Mouse (Mus musculus) CH12.LX (cell line): Measurements from ENCODE around the gene Cd93.

Source experiments
- CHD2 ChIP-seq: IDR thresholded peaks from 2 replicates; pipeline ENCODE4 v1.6.1; 2011; ENCODE audit warnings: low read length, improper control_type of control experiment
- CTCF ChIP-seq, 2 experiments: IDR thresholded peaks in 1 of 2; conservative IDR thresholded peaks in 1 of 2; 2 replicates each; pipeline ENCODE4 v1.5.1; 2011 to 2012; ENCODE audit warnings: low read depth in 2 of 2, low read length in 2 of 2, improper control_type of control experiment in 1 of 2, inconsistent platforms in 1 of 2, mild to moderate bottlenecking in 1 of 2, moderate library complexity in 1 of 2
- ELF1 ChIP-seq: IDR thresholded peaks from 2 replicates; pipeline ENCODE4 v1.6.1; 2014; ENCODE audit warnings: low read depth, mild to moderate bottlenecking, inconsistent platforms, low read length, improper control_type of control experiment
- EP300 ChIP-seq: IDR thresholded peaks from 2 replicates; pipeline ENCODE4 v1.6.1; 2011; ENCODE audit warnings: low read length, improper control_type of control experiment
- JUND ChIP-seq: conservative IDR thresholded peaks from 2 replicates; pipeline ENCODE4 v1.6.1; 2011; ENCODE audit warnings: low read depth, low read length, improper control_type of control experiment
- MAFK ChIP-seq: IDR thresholded peaks from 2 replicates; pipeline ENCODE4 v1.6.1; 2011; ENCODE audit warnings: low read length, improper control_type of control experiment; ENCODE audit not compliant: insufficient replicate concordance
- MAX ChIP-seq: IDR thresholded peaks from 2 replicates; pipeline ENCODE4 v1.6.1; 2011; ENCODE audit warnings: low read length, improper control_type of control experiment
- POLR2A ChIP-seq: IDR thresholded peaks from 2 replicates; pipeline ENCODE4 v1.6.1; 2011; ENCODE audit warnings: low read depth, mild to moderate bottlenecking, improper control_type of control experiment, low read length
- RCOR1 ChIP-seq: conservative IDR thresholded peaks from 2 replicates; pipeline ENCODE4 v1.6.1; 2012; ENCODE audit warnings: low read depth, mild to moderate bottlenecking, inconsistent platforms, low read length, improper control_type of control experiment
- TBP ChIP-seq: conservative IDR thresholded peaks from 2 replicates; pipeline ENCODE4 v1.6.1; 2011; ENCODE audit warnings: low read depth, low read length, improper control_type of control experiment
- TCF12 ChIP-seq: IDR thresholded peaks from 2 replicates; pipeline ENCODE4 v1.6.1; 2014; ENCODE audit warnings: low read depth, mild to moderate bottlenecking, inconsistent platforms, low read length, improper control_type of control experiment
- USF1 ChIP-seq: IDR thresholded peaks from 2 replicates; pipeline ENCODE4 v1.6.1; 2014; ENCODE audit warnings: low read depth, mild to moderate bottlenecking, inconsistent platforms, low read length, improper control_type of control experiment
- ZMIZ1 ChIP-seq: IDR thresholded peaks from 2 replicates; pipeline ENCODE4 v1.6.1; 2012; ENCODE audit warnings: low read depth, mild to moderate bottlenecking, inconsistent platforms, low read length, improper control_type of control experiment
- ZNF384 ChIP-seq: IDR thresholded peaks from 2 replicates; pipeline ENCODE4 v1.6.1; 2012; ENCODE audit warnings: low read depth, low read length, improper control_type of control experiment, inconsistent platforms

DNA sequence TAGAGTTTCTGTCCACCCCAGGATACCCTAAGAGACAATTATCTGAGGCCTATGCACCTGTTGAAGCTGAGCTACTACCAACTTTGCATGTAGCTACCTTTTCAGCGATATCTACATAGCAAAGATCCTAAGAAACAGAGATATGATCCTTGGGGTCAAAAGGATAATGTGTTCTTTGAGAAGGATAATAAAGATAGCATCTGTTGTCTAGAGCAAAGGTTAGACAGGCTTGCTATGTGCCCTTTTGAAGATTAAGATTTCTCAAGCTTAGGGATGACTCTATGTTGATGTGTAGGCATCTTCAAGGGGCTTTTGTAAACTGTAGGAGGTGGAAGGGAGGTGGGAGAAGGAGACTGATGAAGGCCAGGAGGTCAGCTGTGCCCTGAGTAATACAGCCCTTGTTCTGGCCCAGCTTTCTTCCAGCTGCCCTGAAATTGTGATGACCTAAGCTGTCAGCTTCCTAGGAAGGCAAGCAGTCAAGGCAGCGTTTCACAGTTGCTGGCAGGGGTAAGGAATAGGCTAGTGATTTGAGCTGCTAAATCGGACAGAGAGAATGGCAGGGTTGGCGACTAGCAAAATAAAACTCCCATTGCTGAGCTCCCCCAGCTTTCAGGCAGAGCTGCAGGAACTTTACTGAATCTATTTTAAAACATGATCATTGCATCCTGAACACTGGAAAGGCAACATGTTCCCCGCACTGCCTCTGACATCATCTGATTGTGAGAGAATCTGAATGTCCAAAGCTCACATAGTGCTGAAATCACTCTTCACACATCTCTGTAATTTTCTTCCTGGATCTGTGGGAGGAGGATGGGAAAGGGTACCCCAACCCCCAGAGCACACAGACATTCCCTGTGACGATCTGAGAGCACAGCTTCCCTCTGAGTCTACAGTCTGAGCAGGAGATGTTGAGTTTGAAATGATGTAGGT lies 55.4 kb downstream of the Cd93 start:
- TF ChIP-seq CHD2, result no peak
- TF ChIP-seq TCF12, result no peak
- no peak for TF ChIP-seq ZNF384
- TF ChIP-seq JUND, result no peak
- TF ChIP-seq EP300, result no peak
- TF ChIP-seq CTCF (conservative IDR thresholded peaks at IDR 0.05 in 1 of 2, IDR thresholded peaks at IDR 0.05 in 1 of 2; ENCODE audit: low read depth in 2 of 2, low read length in 2 of 2), result no peak
- no peak for TF ChIP-seq USF1
- TF ChIP-seq MAFK, result no peak
- no peak for TF ChIP-seq ZMIZ1
- TF ChIP-seq POLR2A, result no peak
- no peak for TF ChIP-seq TBP
- no peak for TF ChIP-seq ELF1
- no peak for TF ChIP-seq MAX
- no peak for TF ChIP-seq RCOR1
